Mouse (Mus musculus) embryonic facial prominence, embryonic 14.5 days (tissue): ENCODE measurements around the gene Sh2b3. TPM values are rescaled to one million over a fixed set of nuclear protein-coding genes. Genes with fewer than 3 reads are reported as not detected.
"Not testable (repeated sequence)": the region's sequence is repeated elsewhere in the genome, so short reads cannot be mapped to it uniquely, and the experiment has no call there.

ENCODE experiments used
- ATAC-seq: fragments of 200-750 bp; cut with Nextera tagmentation; 2 replicates; pipeline ENCODE4 v1.8.0; 2017; ENCODE audit warnings: low read depth, moderate number of reproducible peaks, moderate TSS enrichment
- DNase-seq: peaks from one replicate; pipeline ENCODE4 v3.0.0-alpha.2; 2015; ENCODE audit warnings: low spot score
- H3K27ac ChIP-seq: fragments of 300-500 bp; sonication (generic); replicated peaks from 2 replicates; pipeline ENCODE4 v1.5.1; 2014; ENCODE audit warnings: low read depth, mild to moderate bottlenecking, low read length, moderate library complexity
- H3K27me3 ChIP-seq: fragments of 300-500 bp; sonication (generic); replicated peaks from 2 replicates; pipeline ENCODE4 v1.6.1; 2014; ENCODE audit warnings: low read length; ENCODE audit not compliant: control insufficient read depth, insufficient read depth
- H3K36me3 ChIP-seq: fragments of 300-500 bp; sonication (generic); 2 replicates; pipeline ENCODE4 v1.6.1; 2014; ENCODE audit warnings: low read length, mixed read lengths; ENCODE audit not compliant: control insufficient read depth, insufficient read depth
- H3K4me1 ChIP-seq: fragments of 300-500 bp; sonication (generic); 2 replicates; pipeline ENCODE4 v1.6.1; 2014; ENCODE audit warnings: antibody characterized with exemption, low read length; ENCODE audit not compliant: control insufficient read depth, insufficient read depth
- H3K4me2 ChIP-seq: fragments of 300-500 bp; sonication (generic); 2 replicates; pipeline ENCODE4 v1.6.1; 2014; ENCODE audit warnings: low read depth, mild to moderate bottlenecking, low read length, moderate library complexity, mixed read lengths
- H3K4me3 ChIP-seq: fragments of 300-500 bp; sonication (generic); 2 replicates; pipeline ENCODE4 v1.5.1; 2014; ENCODE audit warnings: low read depth, mild to moderate bottlenecking, low read length
- H3K9ac ChIP-seq: fragments of 300-500 bp; sonication (generic); 2 replicates; pipeline ENCODE4 v1.6.1; 2014; ENCODE audit warnings: low read depth, mild to moderate bottlenecking, low read length, moderate library complexity, mixed read lengths
- H3K9me3 ChIP-seq: fragments of 300-500 bp; sonication (generic); 2 replicates; pipeline ENCODE4 v1.6.1; 2016; ENCODE audit warnings: low read length; ENCODE audit not compliant: control insufficient read depth
- WGBS: fragments of 180-500 bp; shearing (Covaris S2); extraction: QIAGEN DNeasy Blood & Tissue Kit; methylation state at CpG from one replicate; pipeline ENCODE4 v1.1.7; 2014; 5-methylcytosine and 5-hydroxymethylcytosine counted together
- polyA plus RNA-seq: library from polyadenylated mRNA; unstranded; fragments of >200 nt; fragmentation: Nextera tagmentation; extraction: Ambion mirVana; gene quantifications from 2 replicates; pipeline ENCODE4 v1.2.1, GENCODE M21; 2014

Sh2b3 gene
- polyA plus RNA-seq, 1 experiment from 2014 or later: 18.3 TPM

- no peak overlapping the region for H3K27ac ChIP-seq
- peak overlapping the region; percentile 77 for H3K4me2 ChIP-seq
- WGBS: 36% methylated on average over 19 of the region's 20 CpGs
- peak overlapping the region; percentile 88 for H3K9ac ChIP-seq
- H3K27me3 ChIP-seq: no peaks in the 10 kb centered on the region
- peaks cover 16% of the 10 kb centered on the region for H3K4me1 ChIP-seq
- peak overlapping the region; percentile 90 for H3K4me3 ChIP-seq
- H3K9me3 ChIP-seq: no peaks in the 10 kb centered on the region
- H3K36me3 ChIP-seq: peaks cover 37% of the 10 kb centered on the region
- ATAC-seq: no peak
- DNase-seq: no peak
These were observed 12.3 kb upstream of the Sh2b3 start for GRCm38 (mm10) chr5:121849478-121850349.

- WGBS: under 1% methylated on average over 19 of the region's 42 CpGs
- DNase-seq (peak; percentile 95), ATAC-seq (peak; percentile 93)
- Histone ChIP-seq H3K27ac (peak within 1 kb of the TSS; percentile 86), H3K4me1 (peaks cover 16% of the 10 kb centered on the region), H3K4me2 (peak within 1 kb of the TSS; percentile 77), H3K4me3 (peak within 1 kb of the TSS; percentile 90), H3K9me3 (no peaks in the 10 kb centered on the region), H3K9ac (peak within 1 kb of the TSS; percentile 88), H3K27me3 (peaks cover 9% of the 10 kb centered on the region), H3K36me3 (peaks cover 28% of the 10 kb centered on the region)
These were observed 11.3 kb upstream of the Sh2b3 start, which contains the start of gene Pheta1 for GRCm38 (mm10) chr5:121848743-121849142. Pheta1 (plus strand) TSS chr5:121848984.

GRCm38 (mm10) chr5:121848035-121848519 lies 10.6 kb upstream of the Sh2b3 start:
- Histone ChIP-seq H3K9ac (peak overlapping the region; percentile 88), H3K4me1 (peaks cover 19% of the 10 kb centered on the region), H3K9me3 (no peaks in the 10 kb centered on the region), H3K4me2 (peak overlapping the region; percentile 77), H3K27me3 (peaks cover 15% of the 10 kb centered on the region), H3K4me3 (peak overlapping the region; percentile 90), H3K36me3 (peaks cover 21% of the 10 kb centered on the region), H3K27ac (peak overlapping the region; percentile 86)
- DNase-seq (peak; percentile 80), ATAC-seq (peak; percentile 30)
- 0% methylated on average over 16 of the region's 17 CpGs for WGBS

- not testable (repeated sequence) for H3K9ac ChIP-seq, H3K27ac ChIP-seq, ATAC-seq, H3K9me3 ChIP-seq, H3K4me2 ChIP-seq, DNase-seq, H3K4me3 ChIP-seq
- peaks cover 17% of the 10 kb centered on the region for H3K27me3 ChIP-seq
- peaks cover 13% of the 10 kb centered on the region for H3K36me3 ChIP-seq
- 76% methylated on average over 3 of the region's 3 CpGs for WGBS
- peaks cover 19% of the 10 kb centered on the region for H3K4me1 ChIP-seq
These were observed 9.8 kb upstream of the Sh2b3 start for GRCm38 (mm10) chr5:121847269-121847668.

GRCm38 (mm10) chr5:121846322-121846721 lies 8.9 kb upstream of the Sh2b3 start:
- Histone ChIP-seq H3K4me3 (no peak overlapping the region), H3K9ac (no peak overlapping the region), H3K36me3 (peaks cover 4% of the 10 kb centered on the region; the same call in 1 of the 2 replicates), H3K4me2 (no peak overlapping the region), H3K9me3 (no peaks in the 10 kb centered on the region), H3K4me1 (peaks cover 19% of the 10 kb centered on the region), H3K27me3 (peaks cover 17% of the 10 kb centered on the region), H3K27ac (no peak overlapping the region)
- 81% methylated on average over 11 of the region's 11 CpGs for WGBS
- no peak for DNase-seq
- no peak for ATAC-seq

GRCm38 (mm10) chr5:121845361-121845760 lies 7.9 kb upstream of the Sh2b3 start:
- Histone ChIP-seq H3K27me3 (peaks cover 17% of the 10 kb centered on the region), H3K36me3 (no peaks in the 10 kb centered on the region), H3K9ac (no peak overlapping the region), H3K27ac (no peak overlapping the region), H3K4me2 (no peak overlapping the region), H3K4me3 (no peak overlapping the region), H3K9me3 (no peaks in the 10 kb centered on the region), H3K4me1 (peaks cover 13% of the 10 kb centered on the region)
- ATAC-seq: no peak
- DNase-seq: no peak
- WGBS: 29% methylated on average over 4 of the region's 4 CpGs

GRCm38 (mm10) chr5:121843138-121843905 lies 5.9 kb upstream of the Sh2b3 start:
- H3K9me3 ChIP-seq: no peaks in the 10 kb centered on the region
- peak overlapping the region; percentile 71 for H3K4me2 ChIP-seq
- H3K27me3 ChIP-seq: peaks cover 24% of the 10 kb centered on the region
- 11% methylated on average over 17 of the region's 17 CpGs for WGBS
- H3K27ac ChIP-seq: no peak overlapping the region
- peak overlapping the region; percentile 46 for H3K4me3 ChIP-seq
- peak overlapping the region; percentile 64; the same call in 1 of the 2 replicates for H3K9ac ChIP-seq
- no peaks in the 10 kb centered on the region for H3K36me3 ChIP-seq
- DNase-seq (peak; percentile 51), ATAC-seq (0 out of 2 replicates have a peak, but pooled peaks have one; percentile 7)
- peaks cover 8% of the 10 kb centered on the region; the same call in 1 of the 2 replicates for H3K4me1 ChIP-seq

GRCm38 (mm10) chr5:121842665-121843118 lies 5.2 kb upstream of the Sh2b3 start:
- H3K9ac ChIP-seq: peak overlapping the region; percentile 64
- under 1% methylated on average over 31 of the region's 33 CpGs for WGBS
- H3K9me3 ChIP-seq: no peaks in the 10 kb centered on the region
- peak overlapping the region; percentile 71 for H3K4me2 ChIP-seq
- H3K36me3 ChIP-seq: no peaks in the 10 kb centered on the region
- DNase-seq (peak; percentile 70), ATAC-seq (peak; percentile 70)
- peak overlapping the region; percentile 46 for H3K4me3 ChIP-seq
- H3K4me1 ChIP-seq: peaks cover 14% of the 10 kb centered on the region
- H3K27me3 ChIP-seq: peaks cover 24% of the 10 kb centered on the region
- H3K27ac ChIP-seq: no peak overlapping the region
